Mouse (Mus musculus) MEL (cell line): ENCODE data around the gene Olfr70.

ENCODE experiments used
- CTCF ChIP-seq, 3 experiments: IDR thresholded peaks in 2 of 3; conservative IDR thresholded peaks in 1 of 3; 2 replicates each; pipeline ENCODE4 v1.5.1; 2011 to 2012; ENCODE audit warnings: low read length in 3 of 3, low read depth in 2 of 3, mild to moderate bottlenecking in 2 of 3, improper control_type of control experiment in 1 of 3, inconsistent platforms in 1 of 3, mixed read lengths in 1 of 3, moderate library complexity in 1 of 3; ENCODE audit not compliant: control insufficient read depth in 1 of 3, insufficient read depth in 1 of 3, poor library complexity in 1 of 3, severe bottlenecking in 1 of 3
- GATA1 ChIP-seq: IDR thresholded peaks from 2 replicates; pipeline ENCODE4 v1.6.1; 2011; ENCODE audit warnings: low read depth, low read length, improper control_type of control experiment
- MAX ChIP-seq: IDR thresholded peaks from 2 replicates; pipeline ENCODE4 v1.6.1; 2011; ENCODE audit warnings: low read length, improper control_type of control experiment
- MAZ ChIP-seq: IDR thresholded peaks from 2 replicates; pipeline ENCODE4 v1.6.1; 2012; ENCODE audit warnings: low read depth, mild to moderate bottlenecking, inconsistent platforms, low read length, improper control_type of control experiment
- NRF1 ChIP-seq: IDR thresholded peaks from 2 replicates; pipeline ENCODE4 v1.6.1; 2014; ENCODE audit warnings: low read depth, mild to moderate bottlenecking, inconsistent platforms, low read length, improper control_type of control experiment, moderate library complexity; ENCODE audit not compliant: poor library complexity, insufficient read depth, severe bottlenecking
- POLR2A ChIP-seq, 2 experiments: IDR thresholded peaks; 2 replicates each; pipeline ENCODE4 v1.6.1; 2011 to 2012; ENCODE audit warnings: low read length in 2 of 2, mild to moderate bottlenecking in 2 of 2, control low read depth in 1 of 2, improper control_type of control experiment in 1 of 2, low read depth in 1 of 2, moderate library complexity in 1 of 2; ENCODE audit not compliant: control insufficient read depth in 1 of 2, insufficient read depth in 1 of 2, poor library complexity in 1 of 2
- POLR2AphosphoS2 ChIP-seq: IDR thresholded peaks from 2 replicates; pipeline ENCODE4 v1.6.1; 2011; ENCODE audit warnings: low read length, improper control_type of control experiment
- SIN3A ChIP-seq: IDR thresholded peaks from 2 replicates; pipeline ENCODE4 v1.6.1; 2012; ENCODE audit warnings: low read length, improper control_type of control experiment, inconsistent platforms
- SMC3 ChIP-seq: IDR thresholded peaks from 2 replicates; pipeline ENCODE4 v1.6.1; 2011; ENCODE audit warnings: low read depth, low read length, improper control_type of control experiment
- TAL1 ChIP-seq: IDR thresholded peaks from 2 replicates; pipeline ENCODE4 v1.6.1; 2012; ENCODE audit warnings: mild to moderate bottlenecking, inconsistent platforms, low read length, moderate library complexity, mixed read lengths
- TCF12 ChIP-seq: IDR thresholded peaks from 2 replicates; pipeline ENCODE4 v1.6.1; 2014; ENCODE audit warnings: low read depth, mild to moderate bottlenecking, inconsistent platforms, low read length, improper control_type of control experiment, moderate library complexity
- USF2 ChIP-seq, 2 experiments: IDR thresholded peaks; 2 replicates each; pipeline ENCODE4 v1.6.1; 2011 to 2012; ENCODE audit warnings: improper control_type of control experiment in 2 of 2, low read length in 2 of 2, borderline replicate concordance in 1 of 2, inconsistent platforms in 1 of 2, low read depth in 1 of 2, mild to moderate bottlenecking in 1 of 2; ENCODE audit not compliant: insufficient read depth in 1 of 2
- ZNF384 ChIP-seq: IDR thresholded peaks from 2 replicates; pipeline ENCODE4 v1.6.1; 2012; ENCODE audit warnings: low read depth, mild to moderate bottlenecking, inconsistent platforms, low read length, improper control_type of control experiment

DNA sequence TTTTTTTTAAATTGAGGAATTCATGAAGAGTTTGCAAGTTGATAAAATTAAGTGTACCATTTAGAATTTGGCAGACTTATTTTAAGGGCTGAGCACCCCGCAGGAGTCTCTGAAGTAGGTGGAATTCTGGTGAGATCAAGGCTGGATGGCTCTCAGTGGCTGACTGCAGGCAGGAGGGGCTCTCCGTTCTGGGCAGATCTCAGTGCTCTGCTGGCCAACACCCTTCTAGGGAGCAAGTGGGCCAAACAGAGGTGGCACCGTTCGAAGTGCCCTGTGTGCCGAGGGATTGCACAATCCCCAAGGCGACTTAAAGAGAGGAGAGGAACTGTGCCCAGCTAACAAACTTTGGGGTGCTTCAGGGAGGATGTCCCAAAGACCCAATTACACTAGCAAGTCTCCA is 9.3 kb upstream of the Olfr70 start, which contains the start of gene Olfr71:
- TF ChIP-seq ZNF384 = no peak
- no peak for TF ChIP-seq CTCF (IDR thresholded peaks at IDR 0.05 in 2 of 3, conservative IDR thresholded peaks at IDR 0.05 in 1 of 3; ENCODE audit: control insufficient read depth in 1 of 3, insufficient read depth in 1 of 3, low read depth in 2 of 3, low read length in 3 of 3, poor library complexity in 1 of 3, severe bottlenecking in 1 of 3)
- TF ChIP-seq SIN3A = no peak
- no peak for TF ChIP-seq TAL1
- TF ChIP-seq MAZ = no peak
- no peak for TF ChIP-seq MAX
- no peak for TF ChIP-seq NRF1
- no peak for TF ChIP-seq USF2 (IDR thresholded peaks at IDR 0.05; ENCODE audit: borderline replicate concordance in 1 of 2, insufficient read depth in 1 of 2, low read depth in 1 of 2, low read length in 2 of 2)
- no peak for TF ChIP-seq POLR2A (IDR thresholded peaks at IDR 0.05; ENCODE audit: control insufficient read depth in 1 of 2, insufficient read depth in 1 of 2, low read depth in 1 of 2, low read length in 2 of 2, poor library complexity in 1 of 2)
- no peak for TF ChIP-seq GATA1
- no peak for TF ChIP-seq POLR2AphosphoS2
- no peak for TF ChIP-seq SMC3
- no peak for TF ChIP-seq TCF12
